Mouse (Mus musculus) embryonic facial prominence, embryonic 12.5 days (tissue): ENCODE results near the gene Hmgcs2. TPM values are rescaled to one million over a fixed set of nuclear protein-coding genes. Genes with fewer than 3 reads are reported as not detected.

ENCODE experiments used
- ATAC-seq: fragments of 200-750 bp; cut with Nextera tagmentation; 2 replicates; pipeline ENCODE4 v1.8.0; 2017; ENCODE audit not compliant: insufficient number of reproducible peaks, insufficient read depth, low FRiP score, low TSS enrichment
- H3K27ac ChIP-seq: fragments of 300-500 bp; sonication (generic); 2 replicates; pipeline ENCODE4 v1.5.1; 2016; ENCODE audit warnings: mild to moderate bottlenecking
- H3K27me3 ChIP-seq: fragments of 300-500 bp; sonication (generic); 2 replicates; pipeline ENCODE4 v1.6.1; 2016; ENCODE audit warnings: mild to moderate bottlenecking, moderate library complexity
- H3K36me3 ChIP-seq: fragments of 300-500 bp; sonication (generic); 2 replicates; pipeline ENCODE4 v1.6.1; 2016; ENCODE audit warnings: mild to moderate bottlenecking
- H3K4me1 ChIP-seq: fragments of 300-500 bp; sonication (generic); 2 replicates; pipeline ENCODE4 v1.6.1; 2016
- H3K4me2 ChIP-seq: fragments of 300-500 bp; sonication (generic); replicated peaks from 2 replicates; pipeline ENCODE4 v1.6.1; 2016; ENCODE audit warnings: mild to moderate bottlenecking, moderate library complexity
- H3K4me3 ChIP-seq: fragments of 300-500 bp; sonication (generic); 2 replicates; pipeline ENCODE4 v1.5.1; 2016; ENCODE audit warnings: mild to moderate bottlenecking
- H3K9ac ChIP-seq: fragments of 300-500 bp; sonication (generic); 2 replicates; pipeline ENCODE4 v1.6.1; 2016; ENCODE audit warnings: mild to moderate bottlenecking, moderate library complexity
- H3K9me3 ChIP-seq: fragments of 300-500 bp; sonication (generic); 2 replicates; pipeline ENCODE4 v1.6.1; 2016; ENCODE audit warnings: mild to moderate bottlenecking, moderate library complexity
- WGBS: fragments of 180-500 bp; shearing (Covaris S2); methylation state at CpG from one replicate; pipeline ENCODE4 v1.1.7; 2016; 5-methylcytosine and 5-hydroxymethylcytosine counted together
- polyA plus RNA-seq: library from polyadenylated mRNA; unstranded; fragments of >200 nt; fragmentation: Nextera tagmentation; extraction: Ambion mirVana; gene quantifications from 2 replicates; pipeline ENCODE4 v1.2.1, GENCODE M21; 2016

The Hmgcs2 gene
- polyA plus RNA-seq, 1 experiment from 2014 or later, result 2.8 TPM

DNA sequence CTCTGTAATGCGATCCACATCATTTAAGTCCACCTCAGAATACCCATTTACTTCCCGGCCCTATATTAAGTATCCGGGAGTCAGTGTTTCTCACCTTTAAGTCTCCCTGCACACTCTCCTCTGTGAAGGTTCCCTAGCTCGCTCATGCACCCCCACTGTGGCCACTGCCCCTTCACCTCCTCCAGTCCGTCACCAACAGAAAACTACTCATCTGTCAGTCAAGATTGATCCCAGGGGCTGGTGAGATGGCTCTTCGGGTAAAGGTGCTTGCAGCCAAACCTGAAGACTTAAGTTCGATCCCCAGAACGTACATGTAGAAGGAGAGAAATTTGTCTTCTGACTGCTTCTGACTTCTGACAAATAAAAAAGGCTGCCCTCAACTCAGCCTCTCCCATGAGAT, 2.2 kb downstream of the Hmgcs2 start:
- no peak overlapping the region for H3K27ac ChIP-seq
- 92% methylated on average over 8 of the region's 8 CpGs for WGBS
- no peak for ATAC-seq

DNA sequence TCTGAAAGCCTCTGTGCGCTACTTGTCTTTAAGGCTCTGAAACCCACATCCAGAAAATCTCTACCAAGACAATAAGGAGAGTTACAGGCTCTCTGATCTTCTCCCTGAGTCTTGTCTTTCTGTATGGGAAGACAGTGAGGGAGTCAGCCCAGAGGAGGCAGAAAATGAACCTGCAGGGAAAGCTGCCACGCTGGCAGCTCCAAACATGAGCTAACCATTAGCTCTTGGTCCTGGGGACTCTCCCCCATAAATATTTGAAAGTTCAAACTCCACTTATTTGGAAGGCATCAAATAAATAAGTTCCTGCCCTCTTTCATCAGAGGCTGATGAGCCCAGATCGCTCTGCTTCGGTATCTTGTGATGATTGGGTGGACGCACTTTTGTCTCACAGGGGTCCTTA, 3.0 kb downstream of the Hmgcs2 start:
- no peak overlapping the region for H3K4me2 ChIP-seq
- no peaks in the 10 kb centered on the region for H3K36me3 ChIP-seq
- ATAC-seq, result no peak
- no peaks in the 10 kb centered on the region for H3K27me3 ChIP-seq
- no peak overlapping the region for H3K27ac ChIP-seq
- peaks cover 10% of the 10 kb centered on the region for H3K4me1 ChIP-seq
- no peak overlapping the region for H3K9ac ChIP-seq
- WGBS, result 91% methylated on average over 5 of the region's 5 CpGs
- H3K9me3 ChIP-seq, result no peaks in the 10 kb centered on the region
- no peak overlapping the region for H3K4me3 ChIP-seq

More for the DNA sequence above, 2.2 kb downstream of the Hmgcs2 start:
- H3K9me3 ChIP-seq, result no peaks in the 10 kb centered on the region
- no peak overlapping the region for H3K4me3 ChIP-seq
- no peaks in the 10 kb centered on the region for H3K36me3 ChIP-seq
- peaks cover 10% of the 10 kb centered on the region for H3K4me1 ChIP-seq
- no peaks in the 10 kb centered on the region for H3K27me3 ChIP-seq
- no peak overlapping the region for H3K9ac ChIP-seq
- H3K4me2 ChIP-seq, result no peak overlapping the region

DNA sequence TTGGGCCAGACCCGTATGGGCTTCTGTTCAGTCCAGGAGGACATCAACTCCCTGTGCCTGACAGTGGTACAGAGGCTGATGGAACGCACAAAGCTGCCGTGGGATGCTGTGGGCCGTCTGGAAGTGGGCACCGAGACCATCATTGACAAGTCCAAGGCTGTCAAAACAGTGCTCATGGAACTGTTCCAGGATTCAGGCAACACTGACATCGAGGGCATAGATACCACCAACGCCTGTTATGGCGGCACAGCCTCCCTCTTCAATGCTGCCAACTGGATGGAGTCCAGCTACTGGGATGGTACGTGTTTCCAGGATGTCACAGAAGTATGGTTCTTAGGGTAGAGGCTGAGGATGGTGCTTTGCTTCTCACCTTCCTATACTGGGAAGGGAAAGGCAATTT, 10.8 kb downstream of the Hmgcs2 start:
- 91% methylated on average over 9 of the region's 9 CpGs for WGBS
- Histone ChIP-seq H3K4me2 (no peak overlapping the region), H3K27ac (no peak overlapping the region), H3K27me3 (no peaks in the 10 kb centered on the region), H3K9me3 (0 out of 2 replicates have a peak, but pooled peaks cover 4% of the 10 kb centered on the region), H3K4me3 (no peak overlapping the region), H3K9ac (no peak overlapping the region), H3K4me1 (no peaks in the 10 kb centered on the region), H3K36me3 (no peaks in the 10 kb centered on the region)
- ATAC-seq, result no peak

DNA sequence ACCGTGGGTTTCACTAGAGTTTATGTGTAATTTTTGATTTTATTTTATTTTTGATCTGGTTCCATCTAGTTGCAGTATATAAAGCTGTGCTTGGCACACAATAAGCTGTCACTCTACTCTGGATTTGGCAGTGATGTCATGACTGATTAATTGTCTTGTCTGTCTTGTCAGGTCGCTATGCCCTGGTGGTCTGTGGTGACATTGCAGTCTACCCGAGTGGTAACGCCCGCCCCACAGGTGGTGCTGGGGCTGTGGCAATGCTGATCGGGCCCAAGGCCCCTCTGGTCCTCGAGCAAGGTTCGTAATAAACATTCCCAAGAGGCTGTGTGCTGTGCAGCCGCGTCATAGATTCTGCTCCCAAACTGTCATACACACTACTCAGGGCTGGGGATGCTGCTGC, 15.7 kb downstream of the Hmgcs2 start:
- H3K4me2 ChIP-seq, result no peak overlapping the region
- no peaks in the 10 kb centered on the region for H3K27me3 ChIP-seq
- WGBS, result 71% methylated on average over 10 of the region's 10 CpGs
- H3K4me3 ChIP-seq, result no peak overlapping the region
- H3K36me3 ChIP-seq, result no peaks in the 10 kb centered on the region
- no peak overlapping the region for H3K9ac ChIP-seq
- H3K4me1 ChIP-seq, result no peaks in the 10 kb centered on the region
- no peak for ATAC-seq
- 0 out of 2 replicates have a peak, but pooled peaks cover 4% of the 10 kb centered on the region for H3K9me3 ChIP-seq
- no peak overlapping the region for H3K27ac ChIP-seq

GRCm38 (mm10) chr3:98299391-98300100, 19.3 kb downstream of the Hmgcs2 start:
- no peak overlapping the region for H3K27ac ChIP-seq
- H3K4me1 ChIP-seq, result no peaks in the 10 kb centered on the region
- H3K4me3 ChIP-seq, result no peak overlapping the region
- H3K27me3 ChIP-seq, result no peaks in the 10 kb centered on the region
- H3K9ac ChIP-seq, result no peak overlapping the region
- H3K36me3 ChIP-seq, result no peaks in the 10 kb centered on the region
- ATAC-seq, result no peak
- no peaks in the 10 kb centered on the region for H3K9me3 ChIP-seq
- 93% methylated on average over 1 of the region's 1 CpGs for WGBS
- H3K4me2 ChIP-seq, result no peak overlapping the region

GRCm38 (mm10) chr3:98300266-98300665, 20.0 kb downstream of the Hmgcs2 start:
- 87% methylated on average over 4 of the region's 4 CpGs for WGBS
- no peaks in the 10 kb centered on the region for H3K4me1 ChIP-seq
- no peaks in the 10 kb centered on the region for H3K27me3 ChIP-seq
- ATAC-seq, result no peak
- H3K9me3 ChIP-seq, result no peaks in the 10 kb centered on the region
- no peak overlapping the region for H3K4me2 ChIP-seq
- no peak overlapping the region for H3K9ac ChIP-seq
- no peaks in the 10 kb centered on the region for H3K36me3 ChIP-seq
- no peak overlapping the region for H3K27ac ChIP-seq
- H3K4me3 ChIP-seq, result no peak overlapping the region

DNA sequence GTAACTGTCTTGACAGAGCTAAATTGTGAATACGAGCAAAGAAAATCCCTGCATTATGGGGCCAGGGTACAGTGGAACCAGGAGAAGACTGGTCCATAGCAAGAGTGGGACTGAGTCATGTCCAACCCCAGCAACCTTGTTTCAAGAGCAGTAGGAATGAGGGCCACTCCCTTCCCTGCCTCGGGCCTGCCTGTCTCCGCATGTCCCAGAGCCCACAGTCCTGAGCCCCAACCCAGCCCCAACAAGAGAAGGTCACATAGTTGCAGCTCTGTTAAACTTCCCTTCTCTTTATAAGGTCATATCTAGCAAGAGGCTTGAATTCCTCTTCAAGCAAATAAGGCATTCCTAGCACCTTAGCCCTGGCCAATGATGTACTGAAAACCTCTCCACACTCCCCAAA, 21.5 kb downstream of the Hmgcs2 start:
- Histone ChIP-seq H3K9ac (no peak overlapping the region), H3K27ac (no peak overlapping the region), H3K36me3 (no peaks in the 10 kb centered on the region), H3K4me2 (no peak overlapping the region), H3K4me3 (no peak overlapping the region), H3K27me3 (no peaks in the 10 kb centered on the region), H3K9me3 (no peaks in the 10 kb centered on the region), H3K4me1 (no peaks in the 10 kb centered on the region)
- no peak for ATAC-seq
- 84% methylated on average over 3 of the region's 3 CpGs for WGBS

DNA sequence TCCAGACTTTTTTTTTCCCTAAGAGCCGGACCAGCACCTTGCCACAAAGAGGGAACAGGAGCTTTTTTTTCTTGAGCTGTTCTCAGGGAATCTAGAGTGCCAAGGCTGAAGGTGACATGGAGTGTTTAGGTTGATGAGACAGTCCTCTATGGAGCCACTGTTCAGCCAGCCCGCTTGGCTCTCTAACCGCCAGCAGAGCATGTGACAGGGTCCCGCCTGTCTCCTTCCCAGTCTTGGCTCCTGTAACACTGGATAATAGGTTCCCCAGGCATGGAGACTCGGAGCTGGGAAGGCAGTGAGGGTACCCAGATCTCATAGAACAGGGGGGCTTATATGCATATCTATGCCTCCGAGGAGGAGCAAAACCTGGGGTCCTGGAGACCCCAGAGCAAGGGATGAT, 28.4 kb downstream of the Hmgcs2 start:
- no peak; the same call in 1 of the 2 replicates for ATAC-seq
- H3K27me3 ChIP-seq, result no peaks in the 10 kb centered on the region

GRCm38 (mm10) chr3:98310456-98310855, 30.2 kb downstream of the Hmgcs2 start:
- no peak overlapping the region for H3K4me3 ChIP-seq
- no peaks in the 10 kb centered on the region for H3K4me1 ChIP-seq
- H3K27ac ChIP-seq, result no peak overlapping the region
- peaks cover 17% of the 10 kb centered on the region for H3K36me3 ChIP-seq
- 82% methylated on average over 1 of the region's 1 CpGs for WGBS
- no peaks in the 10 kb centered on the region for H3K27me3 ChIP-seq
- no peak overlapping the region for H3K4me2 ChIP-seq
- H3K9me3 ChIP-seq, result no peaks in the 10 kb centered on the region
- no peak overlapping the region for H3K9ac ChIP-seq
- ATAC-seq, result no peak

More for the DNA sequence above, 28.4 kb downstream of the Hmgcs2 start:
- Histone ChIP-seq H3K9ac (no peak overlapping the region), H3K4me3 (no peak overlapping the region), H3K4me1 (no peaks in the 10 kb centered on the region), H3K36me3 (0 out of 2 replicates have a peak, but pooled peaks cover 4% of the 10 kb centered on the region), H3K4me2 (no peak overlapping the region), H3K9me3 (no peaks in the 10 kb centered on the region), H3K27ac (no peak overlapping the region)
- WGBS, result 75% methylated on average over 6 of the region's 6 CpGs

- H3K27me3 ChIP-seq, result no peaks in the 10 kb centered on the region
- H3K4me2 ChIP-seq, result no peak overlapping the region
- H3K9ac ChIP-seq, result no peak overlapping the region
- WGBS, result 39% methylated on average over 7 of the region's 7 CpGs
- H3K36me3 ChIP-seq, result peaks cover 28% of the 10 kb centered on the region
- H3K4me3 ChIP-seq, result no peak overlapping the region
- H3K9me3 ChIP-seq, result no peaks in the 10 kb centered on the region
- ATAC-seq, result peak; percentile 49; the same call in 1 of the 2 replicates
- H3K27ac ChIP-seq, result no peak overlapping the region
- H3K4me1 ChIP-seq, result peaks cover 8% of the 10 kb centered on the region
These were observed 32.6 kb downstream of the Hmgcs2 start for GRCm38 (mm10) chr3:98312867-98313266.

DNA sequence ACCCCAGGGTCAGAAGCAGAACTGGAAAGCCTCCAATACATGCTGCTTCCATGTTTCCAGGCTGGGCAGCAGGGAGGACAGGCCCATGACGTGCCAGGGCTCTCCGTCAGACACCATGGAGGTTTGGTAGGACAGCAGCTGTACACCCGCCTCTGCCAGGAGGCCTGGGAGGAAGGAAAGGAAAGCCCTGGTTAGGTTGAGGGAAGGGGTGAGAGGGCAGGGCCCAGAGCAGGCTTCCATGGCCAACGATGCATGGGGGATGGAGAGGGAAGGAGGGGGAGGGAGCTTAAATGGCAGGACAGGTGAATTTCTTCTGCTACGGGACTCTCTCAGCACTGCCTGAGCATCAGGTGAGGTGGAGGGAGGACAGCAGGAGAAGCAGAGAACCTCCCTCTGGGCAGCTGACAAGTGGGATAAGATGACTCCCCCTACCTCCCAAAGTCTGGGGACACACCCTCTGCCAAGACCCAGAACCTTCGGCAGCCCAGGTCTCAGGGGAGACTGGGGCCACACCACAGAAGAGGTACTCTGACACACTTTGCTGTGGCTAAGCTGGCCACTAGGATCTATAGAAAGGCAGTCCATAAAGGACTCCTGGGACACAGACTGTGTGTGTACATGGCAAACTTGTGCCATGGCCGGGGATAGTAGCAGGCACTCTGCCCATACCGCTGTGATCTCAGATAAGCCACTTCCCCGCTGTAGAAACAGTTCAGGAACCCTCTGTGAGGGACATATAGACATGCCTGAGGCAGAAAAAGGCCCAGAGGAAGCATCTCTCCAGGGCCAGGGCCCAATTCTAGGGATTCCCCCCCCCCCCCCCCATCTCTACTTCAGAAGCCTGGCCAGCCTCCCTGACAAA, 33.3 kb downstream of the Hmgcs2 start:
- Histone ChIP-seq H3K4me2 (no peak overlapping the region), H3K9me3 (no peaks in the 10 kb centered on the region), H3K9ac (no peak overlapping the region), H3K27ac (no peak overlapping the region), H3K36me3 (peaks cover 33% of the 10 kb centered on the region), H3K27me3 (no peaks in the 10 kb centered on the region), H3K4me1 (peaks cover 10% of the 10 kb centered on the region), H3K4me3 (no peak overlapping the region)
- no peak for ATAC-seq
- WGBS, result 74% methylated on average over 9 of the region's 9 CpGs

GRCm38 (mm10) chr3:98315181-98315580, 34.9 kb downstream of the Hmgcs2 start:
- no peak overlapping the region for H3K27ac ChIP-seq
- no peak overlapping the region for H3K4me3 ChIP-seq
- H3K36me3 ChIP-seq, result peaks cover 43% of the 10 kb centered on the region
- no peak for ATAC-seq
- no peak overlapping the region for H3K4me2 ChIP-seq
- no peaks in the 10 kb centered on the region for H3K9me3 ChIP-seq
- no peaks in the 10 kb centered on the region for H3K27me3 ChIP-seq
- 97% methylated on average over 2 of the region's 2 CpGs for WGBS
- no peak overlapping the region for H3K9ac ChIP-seq
- H3K4me1 ChIP-seq, result peaks cover 10% of the 10 kb centered on the region
